Mouse (Mus musculus): ENCODE results near the gene Rictor. TPM values are rescaled to one million over a fixed set of nuclear protein-coding genes. Genes with fewer than 3 reads are reported as not detected.

Rictor gene
- total RNA-seq (2012; rRNA removed): 10.6 and 12.8 TPM in 2 replicates
- 10 to 100 TPM in 1 of 2 experiments, not detected in 1; 10.3 TPM for polyA plus RNA-seq (2012; ENCODE audit: insufficient read depth in 1 of 2, insufficient read length in 2 of 2, low read depth in 1 of 2, low replicate concordance in 2 of 2, missing spikeins in 1 of 2)

- Histone ChIP-seq H3K4me3 (ENCODE audit: control insufficient read depth in 1 of 2, insufficient read depth in 1 of 2, low read depth in 2 of 2, low read length in 2 of 2) (peak within 1 kb of the TSS; percentile 91 to 95), H3K9ac (ENCODE audit: control insufficient read depth, low read depth, low read length, poor library complexity, severe bottlenecking) (peak within 1 kb of the TSS; percentile 100), H3K36me3 (ENCODE audit: control insufficient read depth in 1 of 2, insufficient read depth in 2 of 2, low read length in 2 of 2) (peaks cover 0 to 56% of the 10 kb centered on the region in 2 experiments; a peak in 2 of 4 replicates), H3K27me3 (ENCODE audit: control insufficient read depth in 1 of 2, insufficient read depth in 2 of 2, low read length in 2 of 2) (no peaks in the 10 kb centered on the region), H3K4me1 (ENCODE audit: control insufficient read depth in 1 of 2, insufficient read depth in 2 of 2, low read length in 2 of 2) (peaks cover 17 to 30% of the 10 kb centered on the region in 2 experiments), H3K27ac (ENCODE audit: control insufficient read depth, low read depth, low read length) (peak within 1 kb of the TSS; percentile 90), H3K9me3 (replicated peaks; ENCODE audit: insufficient read depth, low read length) (no peaks in the 10 kb centered on the region), H3K79me2 (ENCODE audit: control insufficient read depth, insufficient read depth, low read length, poor library complexity) (peaks cover 53% of the 10 kb centered on the region)
- DNase-seq (ENCODE audit: low read depth, low spot score): peak; percentile 85
- TF ChIP-seq ZMIZ1 (IDR thresholded peaks at IDR 0.05; ENCODE audit: low read depth, low read length) (no peak; the same call in none of the 2 replicates), NELFE (IDR thresholded peaks at IDR 0.05; ENCODE audit: low read depth, low read length) (peak; percentile 64), TBP (IDR thresholded peaks at IDR 0.05; ENCODE audit: low read depth, low read length) (peak; percentile 47; the same call in 1 of the 2 replicates), ZKSCAN1 (IDR thresholded peaks at IDR 0.05; ENCODE audit: low read depth, low read length) (no peak), USF2 (IDR thresholded peaks at IDR 0.05; ENCODE audit: borderline replicate concordance in 1 of 2, insufficient read depth in 1 of 2, low read depth in 1 of 2, low read length in 2 of 2) (no peak), E2F4 (IDR thresholded peaks at IDR 0.05; ENCODE audit: borderline replicate concordance, low read depth, low read length) (peak; percentile 17; the same call in 1 of the 2 replicates), MXI1 (IDR thresholded peaks at IDR 0.05; ENCODE audit: low read depth, low read length) (peak; percentile 77), POLR2A (IDR thresholded peaks at IDR 0.05; ENCODE audit: control insufficient read depth in 1 of 2, insufficient read depth in 1 of 2, low read depth in 1 of 2, low read length in 2 of 2, poor library complexity in 1 of 2) (peak; percentile 64 to 92; a peak in 3 of 4 replicates), ETS1 (IDR thresholded peaks at IDR 0.05; ENCODE audit: low read depth, low read length) (0 out of 2 replicates have a peak, but pooled peaks have one; percentile 35), POLR2AphosphoS5 (IDR thresholded peaks at IDR 0.05; ENCODE audit: borderline replicate concordance, low read depth, low read length) (no peak), USF1 (IDR thresholded peaks at IDR 0.05; ENCODE audit: low read depth, low read length) (no peak), EP300 (IDR thresholded peaks at IDR 0.05; ENCODE audit: low read depth in 1 of 2, low read length in 2 of 2) (no peak; a peak in 1 of 4 replicates), POLR2AphosphoS2 (IDR thresholded peaks at IDR 0.05; ENCODE audit: low read length) (0 out of 2 replicates have a peak, but pooled peaks have one; percentile 43), TCF12 (IDR thresholded peaks at IDR 0.05; ENCODE audit: low read depth, low read length) (peak; percentile 51), ZC3H11A (IDR thresholded peaks at IDR 0.05; ENCODE audit: low read depth, low read length) (no peak), MAX (IDR thresholded peaks at IDR 0.05; ENCODE audit: low read length) (no peak; the same call in 1 of the 2 replicates), MAFK (IDR thresholded peaks at IDR 0.05; ENCODE audit: borderline replicate concordance, low read depth, low read length) (no peak), MYC (IDR thresholded peaks at IDR 0.05; ENCODE audit: low read depth, low read length) (peak; percentile 57; the same call in 1 of the 2 replicates), NRF1 (IDR thresholded peaks at IDR 0.05; ENCODE audit: insufficient read depth, low read depth, low read length, poor library complexity, severe bottlenecking) (peak; percentile 47; the same call in 1 of the 2 replicates), ZNF384 (IDR thresholded peaks at IDR 0.05; ENCODE audit: low read depth, low read length) (no peak), GATA1 (IDR thresholded peaks at IDR 0.05; ENCODE audit: low read depth, low read length) (no peak), HCFC1 (IDR thresholded peaks at IDR 0.05; ENCODE audit: low read depth, low read length) (peak; percentile 78), UBTF (IDR thresholded peaks at IDR 0.05; ENCODE audit: borderline replicate concordance, insufficient read depth, low read depth, low read length) (no peak), ELF1 (IDR thresholded peaks at IDR 0.05; ENCODE audit: low read depth, low read length) (peak; percentile 64; the same call in 1 of the 2 replicates), MAZ (IDR thresholded peaks at IDR 0.05; ENCODE audit: low read depth, low read length) (peak; percentile 88; the same call in 1 of the 2 replicates), SIN3A (IDR thresholded peaks at IDR 0.05; ENCODE audit: low read length) (no peak; the same call in none of the 2 replicates), BHLHE40 (IDR thresholded peaks at IDR 0.05; ENCODE audit: borderline replicate concordance, low read depth, low read length) (no peak), TAL1 (IDR thresholded peaks at IDR 0.05; ENCODE audit: low read length) (no peak), CHD2 (IDR thresholded peaks at IDR 0.05; ENCODE audit: low read length) (peak; percentile 89)
These were observed at the start of gene Rictor for GRCm38 (mm10) chr15:6707936-6708525. Gene Rictor (plus strand): TSS chr15:6708379.
